Mouse (Mus musculus): Measurements from ENCODE around the gene Zfp583. TPM values are rescaled to one million over a fixed set of nuclear protein-coding genes. Genes with fewer than 3 reads are reported as not detected.
"Not testable (repeated sequence)": the region's sequence is repeated elsewhere in the genome, so short reads cannot be mapped to it uniquely, and the experiment has no call there.

Zfp583 gene
- total and polyA plus RNA-seq, 2 experiments from 2014 or later, result 3.1 TPM

- Histone ChIP-seq H3K9me3 (replicated peaks; ENCODE audit: control insufficient read depth, low read length) (no peaks in the 10 kb centered on the region), H3K4me1 (ENCODE audit: control insufficient read depth, insufficient read depth) (no peaks in the 10 kb centered on the region), H3K27me3 (ENCODE audit: control insufficient read depth, insufficient read depth, low read length) (no peaks in the 10 kb centered on the region), H3K36me3 (replicated peaks; ENCODE audit: control insufficient read depth, insufficient read depth, low read length) (no peaks in the 10 kb centered on the region), H3K4me3 (ENCODE audit: low read depth, low read length) (peak overlapping the region; percentile 50), H3K27ac (ENCODE audit: low read depth) (peak overlapping the region; percentile 56), H3K9ac (replicated peaks; ENCODE audit: low read depth, low read length) (peak overlapping the region; percentile 56), H3K4me2 (ENCODE audit: low read depth, low read length) (peak overlapping the region; percentile 61)
- DNase-seq (ENCODE audit: low spot score) (peak; percentile 5), ATAC-seq (ENCODE audit: insufficient read depth, low read depth) (peak; percentile 49)
- TF ChIP-seq EP300 (IDR thresholded peaks at IDR 0.05; ENCODE audit: low read depth) (no peak), CTCF (IDR thresholded peaks at IDR 0.05; ENCODE audit: low read depth) (no peak)
- 14% methylated on average over 23 of the region's 23 CpGs for WGBS
These were observed 440 bp downstream of the Zfp583 start for GRCm38 (mm10) chr7:6330458-6331232.

DNA sequence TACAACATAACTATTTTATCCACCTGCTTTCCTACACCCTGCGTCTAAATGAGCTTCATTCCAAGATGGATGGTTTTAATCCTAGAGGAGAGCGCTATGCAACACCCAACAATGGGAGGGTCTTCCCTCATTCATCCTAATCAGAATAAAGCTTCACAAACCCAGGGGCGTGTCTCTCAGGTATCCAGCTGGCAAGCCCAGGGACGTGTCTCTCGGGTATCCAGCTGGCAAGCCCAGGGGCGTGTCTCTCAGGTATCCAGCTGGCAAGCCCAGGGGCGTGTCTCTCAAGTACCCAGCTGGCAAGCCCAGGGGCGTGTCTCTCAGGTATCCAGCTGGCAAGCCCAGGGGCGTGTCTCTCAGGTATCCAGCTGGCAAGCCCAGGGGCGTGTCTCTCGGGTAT is 30.3 kb downstream of the Zfp583 start:
- WGBS, result 75% methylated on average over 11 of the region's 11 CpGs

DNA sequence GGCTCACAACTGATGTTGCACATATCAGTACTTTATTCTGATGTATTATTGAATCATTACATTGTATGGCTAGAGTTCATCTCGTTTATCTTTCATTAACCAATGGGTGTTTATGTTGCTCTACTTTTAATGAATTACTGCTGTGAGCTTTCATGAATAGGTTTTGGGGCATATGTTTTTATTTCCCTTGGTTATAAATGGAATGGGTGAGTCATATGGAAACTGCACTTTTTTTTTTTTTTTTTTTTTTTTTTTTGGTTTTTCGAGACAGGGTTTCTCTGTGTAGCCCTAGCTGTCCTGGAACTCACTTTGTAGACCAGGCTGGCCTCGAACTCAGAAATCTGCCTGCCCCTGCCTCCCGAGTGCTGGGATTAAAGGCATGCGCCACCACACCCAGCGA is 40.0 kb downstream of the Zfp583 start:
- H3K4me2 ChIP-seq (ENCODE audit: low read depth, low read length); H3K27me3 ChIP-seq (ENCODE audit: control insufficient read depth, insufficient read depth, low read length); H3K9ac ChIP-seq (replicated peaks; ENCODE audit: low read depth, low read length); H3K9me3 ChIP-seq (replicated peaks; ENCODE audit: control insufficient read depth, low read length); H3K4me1 ChIP-seq (ENCODE audit: control insufficient read depth, insufficient read depth); H3K4me3 ChIP-seq (ENCODE audit: low read depth, low read length); H3K27ac ChIP-seq (ENCODE audit: low read depth); ATAC-seq (ENCODE audit: insufficient read depth, low read depth); DNase-seq (ENCODE audit: low spot score): not testable (repeated sequence)
- H3K36me3 ChIP-seq (replicated peaks; ENCODE audit: control insufficient read depth, insufficient read depth, low read length), result peaks cover 16% of the 10 kb centered on the region
- 96% methylated on average over 4 of the region's 6 CpGs for WGBS

More for the DNA sequence above, 30.3 kb downstream of the Zfp583 start:
- H3K36me3 ChIP-seq (replicated peaks; ENCODE audit: control insufficient read depth, insufficient read depth, low read length), result peaks cover 26% of the 10 kb centered on the region
- not testable (repeated sequence) for H3K9ac ChIP-seq (replicated peaks; ENCODE audit: low read depth, low read length); DNase-seq (ENCODE audit: low spot score); ATAC-seq (ENCODE audit: insufficient read depth, low read depth); H3K27ac ChIP-seq (ENCODE audit: low read depth); H3K4me3 ChIP-seq (ENCODE audit: low read depth, low read length); H3K27me3 ChIP-seq (ENCODE audit: control insufficient read depth, insufficient read depth, low read length); H3K4me1 ChIP-seq (ENCODE audit: control insufficient read depth, insufficient read depth); H3K4me2 ChIP-seq (ENCODE audit: low read depth, low read length)
- H3K9me3 ChIP-seq (replicated peaks; ENCODE audit: control insufficient read depth, low read length), result peaks cover 11% of the 10 kb centered on the region; the same call in 1 of the 2 replicates

GRCm38 (mm10) chr7:6286921-6287531 is 44.1 kb downstream of the Zfp583 start:
- 29% methylated on average over 15 of the region's 15 CpGs for WGBS
- DNase-seq (ENCODE audit: low spot score) (no peak), ATAC-seq (ENCODE audit: insufficient read depth, low read depth) (no peak)
- Histone ChIP-seq H3K36me3 (replicated peaks; ENCODE audit: control insufficient read depth, insufficient read depth, low read length) (no peaks in the 10 kb centered on the region; the same call in 1 of the 2 replicates), H3K4me3 (ENCODE audit: low read depth, low read length) (peak overlapping the region; percentile 55), H3K9me3 (replicated peaks; ENCODE audit: control insufficient read depth, low read length) (no peaks in the 10 kb centered on the region), H3K9ac (replicated peaks; ENCODE audit: low read depth, low read length) (peak overlapping the region; percentile 60), H3K4me2 (ENCODE audit: low read depth, low read length) (peak overlapping the region; percentile 69), H3K4me1 (ENCODE audit: control insufficient read depth, insufficient read depth) (peaks cover 10% of the 10 kb centered on the region; the same call in 1 of the 2 replicates), H3K27ac (ENCODE audit: low read depth) (no peak overlapping the region; the same call in 1 of the 2 replicates), H3K27me3 (ENCODE audit: control insufficient read depth, insufficient read depth, low read length) (no peaks in the 10 kb centered on the region)
- TF ChIP-seq EP300 (IDR thresholded peaks at IDR 0.05; ENCODE audit: low read depth) (no peak), CTCF (IDR thresholded peaks at IDR 0.05; ENCODE audit: low read depth) (no peak)

GRCm38 (mm10) chr7:6285842-6286705 is 45.0 kb downstream of the Zfp583 start, which contains the start of gene Zfp667:
Gene Zfp667, plus strand, starts transcription at chr7:6286579.
- Histone ChIP-seq H3K36me3 (replicated peaks; ENCODE audit: control insufficient read depth, insufficient read depth, low read length) (no peaks in the 10 kb centered on the region), H3K4me1 (ENCODE audit: control insufficient read depth, insufficient read depth) (peaks cover 10% of the 10 kb centered on the region; the same call in 1 of the 2 replicates), H3K9ac (replicated peaks; ENCODE audit: low read depth, low read length) (peak within 1 kb of the TSS; percentile 60), H3K27ac (ENCODE audit: low read depth) (peak within 1 kb of the TSS; percentile 63), H3K27me3 (ENCODE audit: control insufficient read depth, insufficient read depth, low read length) (no peaks in the 10 kb centered on the region), H3K4me3 (ENCODE audit: low read depth, low read length) (peak within 1 kb of the TSS; percentile 55), H3K4me2 (ENCODE audit: low read depth, low read length) (peak within 1 kb of the TSS; percentile 69), H3K9me3 (replicated peaks; ENCODE audit: control insufficient read depth, low read length) (no peaks in the 10 kb centered on the region)
- 0 out of 2 replicates have a peak, but pooled peaks have one; percentile 32 for TF ChIP-seq EP300 (IDR thresholded peaks at IDR 0.05; ENCODE audit: low read depth)
- no peak for TF ChIP-seq CTCF (IDR thresholded peaks at IDR 0.05; ENCODE audit: low read depth)
- DNase-seq (ENCODE audit: low spot score) (peak; percentile 94), ATAC-seq (ENCODE audit: insufficient read depth, low read depth) (peak; percentile 91)
- WGBS, result 3% methylated on average over 50 of the region's 50 CpGs
